Mouse (Mus musculus): Measurements from ENCODE around the gene Lpcat2b. TPM values are rescaled to one million over a fixed set of nuclear protein-coding genes. Genes with fewer than 3 reads are reported as not detected.

Lpcat2b gene
- polyA plus RNA-seq, 1 experiment from 2014 or later, result not detected

- ATAC-seq, result no peak
Measured at GRCm38 (mm10) chr5:107410305-107410704, 21.0 kb upstream of the Lpcat2b start.

DNA sequence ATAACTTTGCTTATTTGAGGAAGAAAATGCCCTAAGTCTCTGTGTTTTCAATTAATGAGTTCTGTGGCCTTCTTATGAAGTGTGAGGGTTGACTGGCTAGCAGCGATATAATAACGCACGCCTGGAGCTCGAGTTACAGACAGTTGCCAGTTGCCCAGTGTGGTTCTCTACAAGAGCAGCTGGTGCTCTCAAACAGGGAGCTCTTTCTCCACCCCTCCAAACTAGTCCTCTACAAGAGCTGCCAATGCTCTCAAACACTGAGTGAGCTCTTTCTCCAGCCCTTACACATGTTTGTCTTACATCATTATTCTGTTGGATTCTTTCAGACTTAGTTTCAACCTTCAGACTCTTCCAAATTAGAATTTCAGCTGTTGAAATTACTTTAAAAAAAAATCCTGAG, 20.0 kb upstream of the Lpcat2b start:
- 60% methylated on average over 4 of the region's 4 CpGs for WGBS
- Histone ChIP-seq H3K9me3 (ENCODE audit: control insufficient read depth, low read length) (no peaks in the 10 kb centered on the region), H3K9ac (ENCODE audit: low read depth, low read length) (no peak overlapping the region), H3K27me3 (replicated peaks; ENCODE audit: control insufficient read depth, insufficient read depth, low read length) (no peaks in the 10 kb centered on the region), H3K4me3 (ENCODE audit: low read length) (no peak overlapping the region), H3K27ac (ENCODE audit: low read depth, low read length) (no peak overlapping the region), H3K36me3 (ENCODE audit: control insufficient read depth, insufficient read depth, low read length) (no peaks in the 10 kb centered on the region), H3K4me2 (ENCODE audit: low read length) (no peak overlapping the region), H3K4me1 (ENCODE audit: control insufficient read depth, insufficient read depth, low read depth, low read length) (no peaks in the 10 kb centered on the region)
- no peak for ATAC-seq

More at GRCm38 (mm10) chr5:107410305-107410704, 21.0 kb upstream of the Lpcat2b start:
- Histone ChIP-seq H3K36me3 (ENCODE audit: control insufficient read depth, insufficient read depth, low read length) (no peaks in the 10 kb centered on the region), H3K27me3 (replicated peaks; ENCODE audit: control insufficient read depth, insufficient read depth, low read length) (no peaks in the 10 kb centered on the region), H3K9me3 (ENCODE audit: control insufficient read depth, low read length) (no peaks in the 10 kb centered on the region), H3K9ac (ENCODE audit: low read depth, low read length) (no peak overlapping the region), H3K27ac (ENCODE audit: low read depth, low read length) (no peak overlapping the region), H3K4me2 (ENCODE audit: low read length) (no peak overlapping the region), H3K4me3 (ENCODE audit: low read length) (no peak overlapping the region), H3K4me1 (ENCODE audit: control insufficient read depth, insufficient read depth, low read depth, low read length) (no peaks in the 10 kb centered on the region)
- 75% methylated on average over 1 of the region's 1 CpGs for WGBS

DNA sequence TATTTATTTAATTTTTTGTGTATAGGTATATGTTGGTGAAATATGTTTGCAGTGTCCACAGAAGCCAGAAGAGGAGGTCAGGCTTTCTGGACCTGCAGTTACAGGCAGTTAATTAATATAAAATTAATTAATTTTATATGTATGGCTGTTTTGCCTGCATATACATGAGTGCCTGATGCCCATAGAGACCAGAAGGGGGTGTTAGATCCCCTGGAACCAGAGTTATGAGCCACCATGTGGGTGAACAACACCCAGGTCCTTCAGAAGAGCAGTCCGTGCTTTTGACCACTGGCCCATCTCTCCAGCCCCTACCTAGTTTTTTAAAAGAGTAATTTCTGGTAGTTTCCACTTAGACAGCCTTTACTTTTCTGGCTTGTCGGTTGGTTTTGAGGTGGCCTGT, 19.1 kb upstream of the Lpcat2b start:
- Histone ChIP-seq H3K27ac (ENCODE audit: low read depth, low read length) (no peak overlapping the region), H3K4me2 (ENCODE audit: low read length) (no peak overlapping the region), H3K4me3 (ENCODE audit: low read length) (no peak overlapping the region), H3K27me3 (replicated peaks; ENCODE audit: control insufficient read depth, insufficient read depth, low read length) (no peaks in the 10 kb centered on the region), H3K9me3 (ENCODE audit: control insufficient read depth, low read length) (no peaks in the 10 kb centered on the region), H3K36me3 (ENCODE audit: control insufficient read depth, insufficient read depth, low read length) (no peaks in the 10 kb centered on the region), H3K9ac (ENCODE audit: low read depth, low read length) (no peak overlapping the region), H3K4me1 (ENCODE audit: control insufficient read depth, insufficient read depth, low read depth, low read length) (no peaks in the 10 kb centered on the region)
- ATAC-seq, result no peak
- WGBS, result 78% methylated on average over 2 of the region's 2 CpGs

DNA sequence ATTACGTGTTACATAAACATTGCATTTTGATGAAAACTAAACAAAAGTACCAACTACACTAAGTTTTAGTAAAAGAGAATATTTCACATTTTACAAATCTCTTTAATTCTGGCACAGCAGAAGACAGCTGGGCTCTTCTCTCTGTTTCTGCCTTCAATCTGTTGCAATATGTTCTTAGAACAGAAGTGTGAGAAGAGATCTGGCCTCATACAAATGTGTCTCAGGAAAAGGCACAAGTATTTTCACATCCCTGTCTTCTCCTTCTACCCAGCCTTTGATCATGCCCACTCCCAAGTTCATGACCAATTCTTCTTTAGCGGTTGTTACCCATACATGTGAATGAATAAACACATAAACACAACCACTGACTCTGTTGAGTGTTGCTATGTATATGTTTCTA, 16.3 kb upstream of the Lpcat2b start:
- no peaks in the 10 kb centered on the region for H3K36me3 ChIP-seq (ENCODE audit: control insufficient read depth, insufficient read depth, low read length)
- no peaks in the 10 kb centered on the region for H3K9me3 ChIP-seq (ENCODE audit: control insufficient read depth, low read length)
- H3K4me3 ChIP-seq (ENCODE audit: low read length), result no peak overlapping the region
- no peak overlapping the region for H3K27ac ChIP-seq (ENCODE audit: low read depth, low read length)
- H3K9ac ChIP-seq (ENCODE audit: low read depth, low read length), result no peak overlapping the region
- H3K27me3 ChIP-seq (replicated peaks; ENCODE audit: control insufficient read depth, insufficient read depth, low read length), result no peaks in the 10 kb centered on the region
- no peaks in the 10 kb centered on the region for H3K4me1 ChIP-seq (ENCODE audit: control insufficient read depth, insufficient read depth, low read depth, low read length)
- ATAC-seq, result no peak
- H3K4me2 ChIP-seq (ENCODE audit: low read length), result no peak overlapping the region
- 90% methylated on average over 2 of the region's 2 CpGs for WGBS

DNA sequence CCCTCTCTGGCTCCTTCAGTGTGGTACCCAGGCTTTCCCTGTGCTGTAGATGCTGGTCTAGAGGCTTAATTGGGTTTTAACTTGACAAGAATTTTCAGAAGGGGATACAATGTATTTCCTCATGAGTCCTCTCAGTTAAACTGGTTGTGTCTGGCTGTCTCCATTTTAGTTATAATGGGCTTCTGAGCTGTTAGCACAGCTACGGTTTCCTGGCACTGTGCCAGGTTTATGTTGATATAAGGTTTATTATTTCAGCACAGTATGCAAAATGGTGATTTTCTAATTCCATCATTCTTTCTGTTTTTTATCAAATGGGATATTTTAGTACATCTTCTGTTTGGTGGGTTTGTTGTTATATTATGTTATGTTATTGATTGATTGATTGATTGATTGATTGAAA, 9.7 kb upstream of the Lpcat2b start:
- Histone ChIP-seq H3K27me3 (replicated peaks; ENCODE audit: control insufficient read depth, insufficient read depth, low read length) (no peaks in the 10 kb centered on the region), H3K9ac (ENCODE audit: low read depth, low read length) (no peak overlapping the region), H3K9me3 (ENCODE audit: control insufficient read depth, low read length) (no peaks in the 10 kb centered on the region), H3K4me3 (ENCODE audit: low read length) (no peak overlapping the region), H3K4me2 (ENCODE audit: low read length) (no peak overlapping the region), H3K27ac (ENCODE audit: low read depth, low read length) (no peak overlapping the region), H3K4me1 (ENCODE audit: control insufficient read depth, insufficient read depth, low read depth, low read length) (no peaks in the 10 kb centered on the region), H3K36me3 (ENCODE audit: control insufficient read depth, insufficient read depth, low read length) (no peaks in the 10 kb centered on the region)
- 58% methylated on average over 1 of the region's 1 CpGs for WGBS
- no peak for ATAC-seq

DNA sequence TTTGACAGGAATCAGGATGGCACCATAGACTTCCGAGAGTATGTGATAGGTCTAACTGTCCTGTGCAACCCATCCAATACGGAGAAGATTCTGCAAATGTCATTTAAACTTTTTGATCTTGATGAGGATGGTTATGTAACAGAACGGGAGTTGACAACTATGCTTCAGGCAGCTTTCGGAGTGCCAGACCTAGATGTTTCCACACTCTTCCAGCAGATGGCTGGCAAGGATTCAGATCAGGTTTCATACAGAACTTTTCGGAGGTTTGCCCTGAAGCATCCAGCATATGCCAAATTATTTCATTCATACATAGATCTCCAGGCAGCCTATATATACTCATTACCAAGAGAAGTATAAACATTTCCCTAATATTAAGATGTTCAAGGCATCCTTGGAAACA, 2.7 kb downstream of the Lpcat2b start:
- no peak for ATAC-seq
- H3K9ac ChIP-seq (ENCODE audit: low read depth, low read length), result no peak overlapping the region
- H3K4me3 ChIP-seq (ENCODE audit: low read length), result no peak overlapping the region
- H3K27me3 ChIP-seq (replicated peaks; ENCODE audit: control insufficient read depth, insufficient read depth, low read length), result no peaks in the 10 kb centered on the region
- WGBS, result 81% methylated on average over 5 of the region's 5 CpGs
- H3K36me3 ChIP-seq (ENCODE audit: control insufficient read depth, insufficient read depth, low read length), result no peaks in the 10 kb centered on the region
- no peaks in the 10 kb centered on the region for H3K9me3 ChIP-seq (ENCODE audit: control insufficient read depth, low read length)
- H3K4me2 ChIP-seq (ENCODE audit: low read length), result no peak overlapping the region
- H3K4me1 ChIP-seq (ENCODE audit: control insufficient read depth, insufficient read depth, low read depth, low read length), result peaks cover 5% of the 10 kb centered on the region
- H3K27ac ChIP-seq (ENCODE audit: low read depth, low read length), result no peak overlapping the region

DNA sequence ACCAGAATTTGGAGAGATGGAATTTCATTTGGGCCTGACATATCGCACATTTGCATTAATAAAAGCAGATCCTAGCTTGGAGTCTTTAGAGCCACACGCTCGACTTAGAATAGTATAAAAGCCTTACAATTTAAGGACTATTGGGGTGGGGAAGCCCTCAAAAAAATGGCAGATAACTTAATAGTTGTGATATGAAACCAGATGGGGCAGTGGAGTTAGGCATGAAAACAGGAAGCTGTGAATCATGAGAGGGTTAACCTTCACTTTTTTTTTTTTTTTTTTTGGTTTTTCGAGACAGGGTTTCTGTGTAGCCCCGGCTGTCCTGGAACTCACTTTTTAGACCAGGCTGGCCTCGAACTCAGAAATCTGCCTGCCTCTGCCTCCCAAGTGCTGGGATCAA, 4.8 kb downstream of the Lpcat2b start:
- Histone ChIP-seq H3K4me3 (ENCODE audit: low read length) (no peak overlapping the region), H3K36me3 (ENCODE audit: control insufficient read depth, insufficient read depth, low read length) (no peaks in the 10 kb centered on the region), H3K27ac (ENCODE audit: low read depth, low read length) (no peak overlapping the region), H3K27me3 (replicated peaks; ENCODE audit: control insufficient read depth, insufficient read depth, low read length) (no peaks in the 10 kb centered on the region), H3K4me2 (ENCODE audit: low read length) (no peak overlapping the region), H3K9me3 (ENCODE audit: control insufficient read depth, low read length) (no peaks in the 10 kb centered on the region), H3K4me1 (ENCODE audit: control insufficient read depth, insufficient read depth, low read depth, low read length) (peaks cover 5% of the 10 kb centered on the region), H3K9ac (ENCODE audit: low read depth, low read length) (no peak overlapping the region)
- no peak for ATAC-seq
- 95% methylated on average over 6 of the region's 6 CpGs for WGBS

DNA sequence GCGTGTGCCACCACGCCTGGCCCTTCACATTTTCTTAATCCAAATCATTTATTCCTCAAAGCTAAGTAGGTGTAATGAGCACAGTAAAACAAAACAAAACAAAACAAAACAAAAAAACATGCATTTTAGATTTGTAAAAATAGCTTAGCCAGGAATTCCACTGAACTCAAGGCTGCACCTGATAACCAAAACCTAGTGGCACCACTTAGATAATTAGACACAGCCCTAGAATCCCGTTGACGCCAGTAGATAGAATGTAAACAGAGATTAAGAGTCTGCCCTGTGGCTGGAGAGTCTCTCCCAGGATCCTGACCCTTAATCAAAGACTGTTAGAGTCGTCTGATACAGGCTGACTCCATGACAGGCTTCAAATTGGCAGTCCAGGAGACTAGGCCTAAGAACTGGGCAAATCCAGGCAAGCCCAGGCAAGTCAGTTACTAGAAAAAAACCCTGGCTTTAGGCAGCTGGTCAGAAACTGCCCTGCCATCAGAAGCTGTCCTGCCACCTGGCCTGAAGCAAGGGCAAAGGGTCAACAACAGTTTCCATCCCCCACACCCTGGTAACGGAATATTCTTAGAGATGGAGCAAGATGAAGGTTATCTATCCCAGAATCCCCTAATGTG, 5.3 kb downstream of the Lpcat2b start:
- WGBS, result 90% methylated on average over 6 of the region's 6 CpGs
- Histone ChIP-seq H3K4me3 (ENCODE audit: low read length) (no peak overlapping the region), H3K4me2 (ENCODE audit: low read length) (no peak overlapping the region; the same call in 1 of the 2 replicates), H3K9ac (ENCODE audit: low read depth, low read length) (no peak overlapping the region), H3K4me1 (ENCODE audit: control insufficient read depth, insufficient read depth, low read depth, low read length) (peaks cover 5% of the 10 kb centered on the region), H3K27me3 (replicated peaks; ENCODE audit: control insufficient read depth, insufficient read depth, low read length) (no peaks in the 10 kb centered on the region), H3K36me3 (ENCODE audit: control insufficient read depth, insufficient read depth, low read length) (no peaks in the 10 kb centered on the region), H3K9me3 (ENCODE audit: control insufficient read depth, low read length) (no peaks in the 10 kb centered on the region), H3K27ac (ENCODE audit: low read depth, low read length) (no peak overlapping the region)
- ATAC-seq, result no peak

GRCm38 (mm10) chr5:107437464-107438281, 6.3 kb downstream of the Lpcat2b start, which contains the start of gene Btbd8:
TSS of gene Btbd8 (plus strand) at chr5:107437997.
- Histone ChIP-seq H3K27me3 (replicated peaks; ENCODE audit: control insufficient read depth, insufficient read depth, low read length) (no peaks in the 10 kb centered on the region), H3K36me3 (ENCODE audit: control insufficient read depth, insufficient read depth, low read length) (no peaks in the 10 kb centered on the region), H3K9me3 (ENCODE audit: control insufficient read depth, low read length) (no peaks in the 10 kb centered on the region), H3K27ac (ENCODE audit: low read depth, low read length) (peak within 1 kb of the TSS; percentile 93), H3K4me1 (ENCODE audit: control insufficient read depth, insufficient read depth, low read depth, low read length) (peaks cover 5% of the 10 kb centered on the region), H3K4me2 (ENCODE audit: low read length) (peak within 1 kb of the TSS; percentile 66), H3K4me3 (ENCODE audit: low read length) (peak within 1 kb of the TSS; percentile 94), H3K9ac (ENCODE audit: low read depth, low read length) (peak within 1 kb of the TSS; percentile 100)
- peak; percentile 97 for ATAC-seq
- under 1% methylated on average over 51 of the region's 51 CpGs for WGBS
